Mouse (Mus musculus) thymus, adult 2 months (tissue): ENCODE measurements around the gene Ddx27. TPM values are rescaled to one million over a fixed set of nuclear protein-coding genes. Genes with fewer than 3 reads are reported as not detected.

Source experiments
- DNase-seq: peaks from one replicate; pipeline ENCODE4 v3.0.0; 2021
- H3K27ac ChIP-seq: fragments of 200-500 bp; 2 replicates; pipeline ENCODE4 v1.5.1; 2012; ENCODE audit warnings: low read length, control low read depth; ENCODE audit not compliant: control insufficient read depth, insufficient read depth
- H3K27me3 ChIP-seq: fragments of 200-500 bp; 2 replicates; pipeline ENCODE4 v1.6.1; 2012; ENCODE audit warnings: mild to moderate bottlenecking, low read length, moderate library complexity, mixed read lengths; ENCODE audit not compliant: control insufficient read depth, insufficient read depth
- H3K36me3 ChIP-seq: fragments of 200-500 bp; 2 replicates; pipeline ENCODE4 v1.6.1; 2012; ENCODE audit warnings: mild to moderate bottlenecking, low read length, moderate library complexity; ENCODE audit not compliant: control insufficient read depth, insufficient read depth
- H3K4me1 ChIP-seq: fragments of 200-500 bp; replicated peaks from 2 replicates; pipeline ENCODE4 v1.6.1; 2012; ENCODE audit warnings: low read length; ENCODE audit not compliant: control insufficient read depth, insufficient read depth
- H3K4me3 ChIP-seq: fragments of 200-500 bp; 2 replicates; pipeline ENCODE4 v1.5.1; 2012; ENCODE audit warnings: mild to moderate bottlenecking, low read length, control low read depth, moderate library complexity; ENCODE audit not compliant: control insufficient read depth, insufficient read depth
- CTCF ChIP-seq: fragments of 200-500 bp; IDR thresholded peaks from 2 replicates; pipeline ENCODE4 v1.5.1; 2012; ENCODE audit warnings: mild to moderate bottlenecking, control low read depth, low read length, moderate library complexity, borderline replicate concordance; ENCODE audit not compliant: control insufficient read depth, poor library complexity, insufficient read depth; ENCODE audit errors: extremely low read depth
- POLR2A ChIP-seq: fragments of 200-500 bp; IDR thresholded peaks from 2 replicates; pipeline ENCODE4 v1.6.1; 2012; ENCODE audit warnings: mild to moderate bottlenecking, low read length, control low read depth, moderate library complexity; ENCODE audit not compliant: control insufficient read depth, poor library complexity, insufficient read depth; ENCODE audit errors: extremely low read depth
- WGBS: fragments of 180-500 bp; shearing (Covaris S2); methylation state at CpG from one replicate; pipeline ENCODE4 v1.1.7; 2018; 5-methylcytosine and 5-hydroxymethylcytosine counted together
- polyA plus RNA-seq: library from polyadenylated mRNA; depleted of rRNA; stranded (reverse); fragments of >200 nt; gene quantifications from 2 replicates; pipeline ENCODE4 v1.2.3, GENCODE M21; 2012

Ddx27 gene
- polyA plus RNA-seq, 1 experiment: 46.0 TPM

DNA sequence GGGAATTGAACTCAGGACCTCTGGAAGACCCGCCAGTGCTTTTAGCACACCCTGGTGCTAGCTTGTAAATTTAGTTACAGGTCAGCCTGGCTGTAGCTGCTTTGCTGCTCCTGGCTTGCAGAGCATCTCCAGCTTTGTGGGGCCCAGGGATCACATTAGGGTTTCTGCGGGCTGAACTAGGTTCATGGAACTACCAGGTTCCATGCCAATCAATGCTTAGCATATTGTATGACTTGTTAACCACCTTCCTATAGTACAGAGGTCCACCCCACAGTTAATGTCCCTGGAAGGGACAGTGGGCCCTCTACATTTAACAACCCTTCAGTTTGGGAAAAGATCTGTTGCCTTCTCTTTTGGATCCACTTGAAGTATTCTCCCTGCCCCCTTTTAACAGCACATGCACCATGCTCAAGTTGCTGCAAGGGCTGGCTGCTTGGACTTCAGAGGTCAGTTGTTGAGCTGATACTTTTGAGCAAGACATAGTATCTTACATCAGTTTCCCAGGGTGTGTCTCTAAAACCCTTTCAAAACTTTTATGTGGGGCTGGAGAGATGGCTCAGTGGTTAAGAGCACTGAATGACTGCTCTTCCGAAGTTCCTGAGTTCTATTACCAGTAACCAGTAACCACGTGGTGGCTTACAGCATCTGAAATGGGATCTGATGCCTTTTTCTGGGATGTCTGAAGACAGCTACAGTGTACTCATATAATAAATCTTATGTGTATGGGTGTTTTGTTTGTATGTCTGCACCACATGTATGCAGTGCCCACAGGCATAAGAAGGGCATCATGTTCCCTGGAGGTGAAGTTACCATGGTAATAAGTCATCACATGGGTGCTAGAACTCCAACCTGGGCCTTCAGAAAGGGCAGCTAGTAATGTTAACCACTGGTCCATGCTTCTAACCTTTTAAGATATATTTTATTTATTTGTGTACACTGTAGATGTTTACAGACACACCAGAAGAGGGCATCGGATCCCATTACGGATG, 51.8 kb downstream of the Ddx27 start:
- TF ChIP-seq CTCF (no peak), POLR2A (no peak)
- Histone ChIP-seq H3K27ac (no peak overlapping the region), H3K4me3 (no peak overlapping the region), H3K36me3 (peaks cover 18% of the 10 kb centered on the region), H3K27me3 (no peaks in the 10 kb centered on the region), H3K4me1 (peaks cover 15% of the 10 kb centered on the region)
- WGBS: 65% methylated on average over 6 of the region's 6 CpGs
- DNase-seq: no peak

GRCm38 (mm10) chr2:167067575-167067974, 52.6 kb downstream of the Ddx27 start:
- WGBS: 42% methylated on average over 6 of the region's 6 CpGs
- no peaks in the 10 kb centered on the region for H3K27me3 ChIP-seq
- no peak for DNase-seq
- TF ChIP-seq POLR2A (no peak), CTCF (no peak)
- no peak overlapping the region for H3K27ac ChIP-seq
- H3K36me3 ChIP-seq: peaks cover 18% of the 10 kb centered on the region
- peaks cover 15% of the 10 kb centered on the region for H3K4me1 ChIP-seq
- no peak overlapping the region for H3K4me3 ChIP-seq

DNA sequence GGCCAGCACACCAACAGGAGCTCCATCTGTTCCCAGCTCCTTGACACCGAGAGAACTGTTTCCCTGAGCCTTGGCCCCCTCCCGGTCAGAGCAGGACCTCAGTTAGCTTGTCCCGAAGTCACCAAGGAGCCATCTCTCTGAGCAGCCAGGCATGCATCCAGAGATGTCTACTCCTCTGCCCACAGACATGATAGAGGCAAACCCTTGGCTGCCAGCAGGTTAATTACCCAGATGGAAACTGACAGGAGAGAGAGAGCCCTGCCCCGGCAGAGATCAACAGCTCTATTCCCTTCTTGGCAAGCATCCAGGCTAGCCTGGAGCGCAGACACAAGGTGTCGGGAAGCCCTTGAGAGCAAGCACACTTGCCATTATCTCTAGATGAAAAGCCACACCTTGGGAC, 55.3 kb downstream of the Ddx27 start:
- no peak for DNase-seq
- H3K4me1 ChIP-seq: peaks cover 7% of the 10 kb centered on the region
- TF ChIP-seq CTCF (no peak), POLR2A (no peak)
- H3K27ac ChIP-seq: no peak overlapping the region
- H3K36me3 ChIP-seq: peaks cover 9% of the 10 kb centered on the region
- no peaks in the 10 kb centered on the region for H3K27me3 ChIP-seq
- no peak overlapping the region for H3K4me3 ChIP-seq
- WGBS: 78% methylated on average over 6 of the region's 6 CpGs

- Histone ChIP-seq H3K36me3 (no peaks in the 10 kb centered on the region), H3K4me1 (peaks cover 7% of the 10 kb centered on the region), H3K4me3 (peak overlapping the region; percentile 17), H3K27ac (no peak overlapping the region), H3K27me3 (no peaks in the 10 kb centered on the region)
- TF ChIP-seq CTCF: no peak
- no peak for TF ChIP-seq POLR2A
- WGBS: 23% methylated on average over 12 of the region's 12 CpGs
- no peak for DNase-seq
Measured at GRCm38 (mm10) chr2:167071266-167071640, 56.3 kb downstream of the Ddx27 start.

DNA sequence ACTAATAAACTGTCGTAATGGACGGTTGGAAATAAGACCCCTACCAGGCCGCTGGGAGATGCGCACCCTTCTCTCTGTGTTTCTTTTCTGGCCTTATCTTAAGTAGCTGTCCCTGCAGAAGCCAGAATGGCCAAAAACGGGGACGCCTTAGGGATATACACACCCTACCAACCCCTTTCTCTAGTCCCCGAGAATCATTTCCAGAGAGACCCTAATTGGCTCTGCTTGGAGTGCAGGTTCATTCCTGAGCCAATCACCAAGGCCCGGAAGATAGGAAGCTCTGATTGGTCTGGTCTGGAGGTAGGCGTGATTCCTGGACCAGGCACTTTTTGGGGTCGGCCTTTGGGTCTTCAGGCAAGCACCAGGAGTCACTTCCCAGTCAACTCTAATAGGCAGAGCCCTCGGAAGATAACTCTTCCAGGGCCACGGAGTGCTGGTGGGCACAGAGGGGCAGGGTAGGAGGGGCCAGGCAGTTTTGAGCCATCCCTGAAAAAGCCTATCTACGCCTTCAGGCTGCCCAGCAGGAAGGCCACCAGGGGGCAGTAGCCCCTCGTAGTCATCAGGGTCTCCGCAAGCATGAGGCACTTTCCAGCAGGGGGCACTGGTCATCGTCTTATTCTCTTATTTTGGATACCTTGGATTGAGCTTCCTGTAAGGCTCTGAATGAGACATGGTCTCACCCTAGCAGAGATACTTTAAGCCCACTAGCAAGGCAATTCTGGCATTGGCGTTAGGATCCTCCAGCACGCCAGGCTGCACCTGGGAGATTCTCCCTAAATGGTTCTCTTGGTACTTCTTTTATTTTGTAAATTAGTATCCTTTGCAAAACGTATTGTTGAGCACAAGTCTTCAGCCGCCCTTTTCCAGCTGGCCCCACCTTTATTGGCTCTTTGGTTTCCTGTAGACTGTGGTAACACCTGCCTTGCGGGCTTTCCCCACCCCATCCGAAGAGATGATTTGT, 56.9 kb downstream of the Ddx27 start:
- peak; percentile 89 for DNase-seq
- H3K4me1 ChIP-seq: peaks cover 7% of the 10 kb centered on the region
- H3K36me3 ChIP-seq: no peaks in the 10 kb centered on the region
- peak overlapping the region; percentile 36 for H3K4me3 ChIP-seq
- no peak overlapping the region for H3K27ac ChIP-seq
- WGBS: 7% methylated on average over 22 of the region's 22 CpGs
- H3K27me3 ChIP-seq: no peaks in the 10 kb centered on the region
- TF ChIP-seq CTCF (peak; percentile 99), POLR2A (no peak)

GRCm38 (mm10) chr2:167074587-167074986, 59.6 kb downstream of the Ddx27 start:
- Histone ChIP-seq H3K27ac (no peak overlapping the region), H3K4me3 (no peak overlapping the region), H3K36me3 (no peaks in the 10 kb centered on the region), H3K27me3 (no peaks in the 10 kb centered on the region), H3K4me1 (peaks cover 7% of the 10 kb centered on the region)
- DNase-seq: no peak
- TF ChIP-seq POLR2A (no peak), CTCF (no peak)
- 83% methylated on average over 5 of the region's 5 CpGs for WGBS
